Mouse (Mus musculus): ENCODE measurements at regions not wholly inside any gene's neighbourhood (a gene's known extent, or its start where the extent isn't known, plus 50 kb on each side); places are given as distances from the start of the nearest gene placed in this dataset.

DNA sequence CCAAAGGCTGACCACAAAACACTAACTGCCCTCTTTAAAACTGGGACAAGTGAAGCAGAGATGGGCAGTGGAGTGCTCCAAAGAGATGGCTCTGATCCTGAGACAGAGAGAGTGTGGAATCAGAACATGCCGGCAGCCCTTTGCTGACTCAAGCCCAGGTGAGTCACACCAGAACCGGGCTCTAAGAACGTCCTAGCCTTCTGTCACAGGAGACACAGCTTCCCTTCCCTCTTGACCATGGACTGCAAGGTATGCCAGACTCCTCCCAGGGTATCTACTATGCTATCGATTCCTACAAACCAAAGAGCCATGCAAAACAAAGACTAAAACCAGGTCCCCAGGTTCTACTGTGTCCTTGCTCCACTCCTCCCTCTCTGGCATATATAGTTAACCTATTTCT lies 98.0 kb downstream of the Dhx15 start:
- TF ChIP-seq CTCF (conservative IDR thresholded peaks at IDR 0.05; ENCODE audit: low read length) (no peak), NANOG (IDR thresholded peaks at IDR 0.05; ENCODE audit: borderline replicate concordance, low read length) (no peak)

Measured in E14TG2a.4 (cell line).